Mouse (Mus musculus) cerebellum, adult 11-12 months (tissue): Measurements from ENCODE around the gene Olfr1537.

ENCODE experiments used
- DNase-seq: peaks from one replicate; pipeline ENCODE4 v3.0.0; 2022

Gene Olfr1537

DNA sequence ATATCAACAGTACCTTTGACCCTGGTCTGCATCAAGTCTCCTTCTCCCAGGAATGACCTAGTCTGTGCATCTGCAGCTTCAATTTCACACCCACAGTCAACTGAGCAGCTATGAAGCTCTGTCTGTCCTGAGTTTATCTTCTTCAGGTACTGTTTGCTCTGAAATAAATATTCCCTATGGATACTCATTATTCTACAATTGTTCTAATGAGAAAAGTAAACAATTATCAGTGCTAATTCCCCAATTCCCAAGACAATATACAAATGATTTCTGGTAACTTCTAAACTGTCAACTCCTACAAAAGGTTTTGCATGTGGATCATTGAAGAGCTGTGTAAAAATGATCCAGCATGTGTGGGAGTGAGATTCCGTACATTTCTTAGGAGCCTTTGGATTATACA, at the start of gene Olfr1537:
TSS of gene Olfr1537 (minus strand) at position 101 of the 400 bp plus-strand sequence.
- DNase-seq, result no peak

DNA sequence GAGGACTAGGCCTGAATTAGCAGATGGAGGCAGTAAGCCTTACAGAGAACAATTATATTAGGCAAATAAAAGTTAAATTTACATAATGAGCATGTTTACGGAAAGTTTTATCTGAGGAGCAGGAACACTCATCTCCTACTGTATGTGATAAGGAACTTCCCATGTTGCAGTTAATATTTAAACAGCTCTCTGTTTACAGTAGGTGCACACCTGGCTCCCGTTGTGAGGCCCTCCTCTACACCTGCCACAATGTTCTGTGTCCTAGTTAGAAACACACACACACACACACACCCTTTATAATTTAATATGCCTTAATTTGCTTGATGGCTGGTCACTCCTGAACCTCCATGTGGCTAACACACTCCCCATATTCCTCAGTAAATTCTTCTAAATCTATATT, 37.3 kb upstream of the Olfr1537 start:
- DNase-seq, result no peak

DNA sequence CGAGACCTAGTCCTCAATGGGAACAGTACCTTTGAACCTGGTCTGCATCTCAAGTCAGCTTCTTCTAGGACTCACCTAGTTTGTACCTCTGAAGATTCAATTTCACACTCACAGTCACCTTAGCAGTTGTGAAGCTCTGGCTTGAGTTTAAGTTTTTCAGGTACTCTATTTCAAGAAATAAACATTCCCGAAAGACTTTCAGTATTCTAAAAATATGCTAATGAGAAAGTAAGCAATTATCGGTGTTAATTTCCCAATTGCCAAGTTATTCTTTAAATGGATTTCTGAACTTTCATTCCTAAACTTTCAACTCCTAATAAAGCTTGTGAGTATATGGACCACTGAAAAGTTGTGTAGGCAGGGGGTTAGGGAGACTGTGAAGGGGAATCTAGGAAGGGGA, 26.9 kb upstream of the Olfr1537 start, which contains the start of gene Olfr945:
TSS of gene Olfr945 (minus strand) at position 101 of the 400 bp plus-strand sequence.
- DNase-seq, result no peak

DNA sequence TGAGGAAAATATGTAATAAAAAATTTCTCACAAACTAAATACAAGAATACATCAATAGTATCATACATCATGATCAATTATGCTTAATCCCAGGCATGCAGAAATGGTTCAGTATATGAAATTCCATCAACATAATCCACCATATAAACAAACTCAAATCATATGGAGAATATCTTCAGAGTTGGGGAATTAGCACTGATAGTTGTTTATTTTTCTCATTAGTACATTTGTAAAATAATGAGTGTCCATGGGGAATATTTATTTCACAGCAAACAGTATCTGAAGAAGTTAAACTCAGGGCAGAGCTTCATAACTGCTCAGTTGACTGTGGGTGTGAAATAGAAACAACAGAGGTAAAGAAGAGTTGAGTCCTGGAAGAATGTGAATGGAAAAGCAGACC, 48.2 kb downstream of the Olfr1537 start, which contains the start of gene Olfr944:
TSS of gene Olfr944 (plus strand) at position 301 of the 400 bp plus-strand sequence.
- no peak for DNase-seq
